Mouse (Mus musculus) neutrophil, adult 5-6 weeks (primary cell): ENCODE measurements at regions not wholly inside any gene's neighbourhood (a gene's known extent, or its start where the extent isn't known, plus 50 kb on each side); places are given as distances from the start of the nearest gene placed in this dataset.
"Not testable (repeated sequence)": the region's sequence is repeated elsewhere in the genome, so short reads cannot be mapped to it uniquely, and the experiment has no call there.

Experiments
- ATAC-seq: fragments of 151-379, 151-347 bp; 2 replicates; pipeline ENCODE4 v1.8.0; 2017; ENCODE audit warnings: mild to moderate bottlenecking, moderate TSS enrichment; ENCODE audit not compliant: insufficient number of reproducible peaks, poor library complexity, low FRiP score, severe bottlenecking; ENCODE audit errors: extremely low read depth

DNA sequence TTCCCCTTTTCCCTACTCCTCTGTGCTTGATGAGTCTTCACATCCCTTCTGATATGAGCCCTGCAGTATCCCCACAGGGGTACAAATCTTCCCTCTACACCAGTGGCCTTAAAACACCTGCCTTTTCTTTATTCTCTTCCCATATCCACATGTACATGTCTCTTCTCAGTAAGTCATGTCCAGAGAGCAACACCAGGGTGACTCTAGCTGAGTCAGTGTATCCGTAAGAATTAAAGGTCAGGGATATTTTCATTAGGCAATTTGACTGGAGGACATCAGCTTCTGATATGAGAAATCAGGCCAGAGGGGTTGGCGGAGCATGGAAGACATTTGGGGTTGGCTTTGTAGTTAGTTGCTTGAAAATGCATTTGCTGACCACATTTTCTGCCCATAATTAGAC is 190.8 kb upstream of the Myt1l start:
- no peak for ATAC-seq

- no peak for ATAC-seq
These were observed 186.7 kb upstream of the Myt1l start for GRCm38 (mm10) chr12:29341388-29341995.

- no peak for ATAC-seq
These were observed 184.9 kb upstream of the Myt1l start for GRCm38 (mm10) chr12:29343147-29343852.

DNA sequence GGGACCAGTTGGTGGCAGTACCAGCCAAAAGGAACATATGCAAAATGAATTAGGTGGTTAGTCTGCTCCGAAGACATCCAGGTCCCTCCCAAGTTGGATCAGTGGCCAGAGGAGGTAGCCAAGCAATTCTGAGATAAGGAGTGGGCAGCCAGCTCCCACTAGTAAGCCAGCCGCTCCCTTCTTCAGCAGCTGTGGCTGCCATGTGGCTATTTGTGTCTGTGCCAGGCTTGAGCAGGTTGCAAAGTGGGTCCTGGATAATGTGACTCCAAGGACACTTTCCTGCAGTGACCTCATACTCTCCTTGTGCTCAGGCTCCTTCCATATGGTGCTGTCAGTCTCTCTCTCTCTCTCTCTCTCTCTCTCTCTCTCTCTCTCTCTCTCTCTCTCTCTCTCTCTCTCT is 179.5 kb upstream of the Myt1l start:
- ATAC-seq, result no peak

GRCm38 (mm10) chr12:29349146-29349850 is 178.9 kb upstream of the Myt1l start:
- ATAC-seq, result no peak

DNA sequence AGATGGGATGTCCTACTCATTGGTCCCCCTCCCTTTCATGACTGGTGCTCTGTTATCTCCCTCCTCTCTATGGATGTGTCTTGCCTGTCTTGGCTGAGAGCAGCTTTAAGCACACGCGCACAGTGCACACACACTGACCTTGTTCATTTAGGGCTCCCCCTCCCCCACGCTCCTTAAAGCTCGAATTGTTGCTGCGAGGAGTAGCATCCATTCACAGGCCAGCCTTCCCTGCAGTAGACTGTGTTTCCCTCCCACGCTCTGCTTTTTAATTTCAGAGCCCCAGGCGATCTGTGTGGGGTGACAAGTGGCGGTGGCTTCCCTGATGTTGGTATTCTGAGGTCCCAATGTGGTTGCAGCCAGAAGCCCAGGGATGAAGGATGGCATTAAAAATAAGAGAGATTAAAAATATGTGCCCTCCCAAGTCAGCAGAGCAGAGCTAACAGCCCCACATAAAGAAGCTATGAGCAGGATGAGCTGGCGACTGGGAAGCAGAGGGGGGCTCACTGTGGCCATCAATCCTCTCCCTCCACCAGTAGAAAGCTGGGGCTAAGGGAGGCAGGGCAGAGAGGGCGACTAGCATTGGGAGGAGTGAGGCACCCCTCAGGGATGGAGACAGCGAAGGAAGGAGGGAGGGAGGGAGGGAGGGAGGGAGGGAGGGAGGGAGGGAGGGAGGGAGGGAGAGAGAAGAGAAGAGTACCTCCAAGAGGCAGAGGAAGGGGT is 174.2 kb upstream of the Myt1l start:
- ATAC-seq, result no peak

GRCm38 (mm10) chr12:29354816-29355215 is 173.4 kb upstream of the Myt1l start:
- no peak for ATAC-seq

DNA sequence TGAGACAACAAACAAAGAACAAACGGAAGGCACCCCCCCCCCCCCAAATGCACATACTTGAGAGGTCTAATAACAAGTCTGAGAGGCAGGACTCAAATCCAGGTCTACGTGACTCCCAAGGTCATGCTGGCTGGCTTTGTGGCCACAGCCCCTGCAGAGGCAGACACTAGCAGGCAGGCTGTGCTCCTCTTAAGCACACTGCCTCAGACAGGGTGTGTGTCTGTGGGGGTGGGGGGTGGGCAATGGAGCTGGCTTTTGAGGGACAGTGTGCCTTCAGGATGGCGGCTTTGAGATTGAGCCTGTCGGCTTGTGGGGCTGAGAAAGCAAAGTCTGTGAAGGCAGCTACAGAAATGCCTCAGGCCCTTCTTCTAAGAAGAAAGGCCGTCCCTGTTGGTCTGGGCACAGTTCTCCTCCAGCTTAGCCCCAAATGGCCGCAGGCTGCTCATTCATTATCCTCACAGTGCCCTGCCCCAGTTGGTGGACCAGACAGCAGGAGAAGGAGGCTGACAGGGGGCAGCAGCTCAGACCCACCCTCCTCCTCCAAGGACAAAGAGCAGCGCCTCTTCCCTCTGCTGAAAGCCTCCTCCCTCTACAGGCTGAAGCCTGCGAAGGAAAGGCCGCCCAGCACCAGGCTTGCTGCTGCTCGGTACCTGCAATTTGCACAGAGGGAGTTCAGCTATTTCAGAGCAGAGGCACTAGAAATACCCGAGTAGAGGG is 171.3 kb upstream of the Myt1l start:
- ATAC-seq, result no peak

GRCm38 (mm10) chr12:29361236-29361635 is 166.9 kb upstream of the Myt1l start:
- no peak for ATAC-seq

- not testable (repeated sequence) for ATAC-seq
These were observed 160.5 kb upstream of the Myt1l start for GRCm38 (mm10) chr12:29367741-29368106.

DNA sequence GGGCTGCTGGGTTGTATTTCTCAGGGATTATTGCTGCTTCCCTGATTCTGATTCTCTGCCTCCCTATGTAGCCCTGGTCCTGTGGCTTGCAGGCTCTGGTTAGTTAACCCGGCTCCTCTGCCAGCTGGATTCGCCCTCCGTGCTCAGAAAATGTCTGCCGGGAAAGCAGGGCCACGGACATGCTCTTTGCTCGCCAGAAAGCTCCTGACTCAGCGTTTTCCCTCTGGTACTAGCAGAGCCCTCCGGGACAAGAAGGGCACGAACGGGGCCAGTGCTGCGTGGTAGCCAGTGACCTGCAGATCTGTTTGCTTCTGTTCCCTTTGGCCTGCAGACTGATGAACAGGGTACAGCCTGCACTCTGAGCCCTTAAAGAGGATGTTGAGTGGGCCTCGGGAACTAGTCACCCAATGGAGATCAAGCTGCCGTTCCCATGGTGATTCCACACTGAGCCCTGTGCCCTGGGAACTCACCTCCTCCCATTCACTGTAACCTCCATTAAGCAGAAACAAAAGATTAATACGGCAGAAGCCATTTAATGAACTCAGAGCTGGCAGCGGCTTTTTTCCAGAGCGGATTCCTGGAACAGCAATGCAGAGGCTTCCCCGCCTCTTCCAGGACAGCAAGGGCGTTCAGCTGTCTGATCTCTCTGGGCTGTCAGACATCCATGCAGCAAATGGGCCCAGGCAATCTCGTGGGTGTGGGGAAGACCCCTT is 159.9 kb upstream of the Myt1l start:
- ATAC-seq, result no peak

DNA sequence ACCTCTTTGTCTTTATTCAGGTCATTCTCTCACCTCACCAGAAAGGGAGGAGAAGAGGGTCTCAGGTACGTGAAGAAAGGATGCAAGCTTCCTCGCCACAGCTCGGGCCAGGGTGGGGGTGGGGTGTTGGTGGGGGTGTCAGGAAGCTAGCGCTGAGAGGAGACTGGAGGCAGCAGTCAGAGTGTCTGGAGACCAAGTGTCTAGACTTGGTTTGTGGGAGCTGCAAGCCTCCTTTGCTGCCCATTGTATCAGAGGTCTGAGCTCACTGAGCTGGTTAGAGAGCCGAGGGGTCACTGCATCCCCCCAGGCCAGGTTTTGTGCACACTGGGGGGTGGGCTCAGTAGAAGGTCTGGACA is 159.4 kb upstream of the Myt1l start:
- ATAC-seq, result no peak

DNA sequence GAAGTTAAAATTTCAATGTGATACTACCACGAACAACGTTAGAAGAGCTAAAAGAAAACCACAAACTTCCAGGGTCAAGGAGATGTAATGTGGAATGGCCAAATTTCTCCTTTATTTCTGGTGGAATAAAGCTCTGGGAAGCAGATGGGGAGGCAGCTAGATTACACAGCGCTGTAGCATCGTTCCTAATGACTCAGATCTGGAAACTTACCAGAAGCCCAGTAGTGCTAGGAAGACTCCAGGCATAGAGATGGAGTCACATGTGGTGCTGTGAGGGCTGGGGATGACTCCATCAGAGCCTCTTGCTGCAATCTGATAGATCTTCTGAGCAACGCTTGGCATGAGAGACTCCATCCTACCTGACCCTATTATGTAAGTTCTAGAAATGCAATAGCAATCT is 136.4 kb upstream of the Myt1l start:
- ATAC-seq, result no peak

DNA sequence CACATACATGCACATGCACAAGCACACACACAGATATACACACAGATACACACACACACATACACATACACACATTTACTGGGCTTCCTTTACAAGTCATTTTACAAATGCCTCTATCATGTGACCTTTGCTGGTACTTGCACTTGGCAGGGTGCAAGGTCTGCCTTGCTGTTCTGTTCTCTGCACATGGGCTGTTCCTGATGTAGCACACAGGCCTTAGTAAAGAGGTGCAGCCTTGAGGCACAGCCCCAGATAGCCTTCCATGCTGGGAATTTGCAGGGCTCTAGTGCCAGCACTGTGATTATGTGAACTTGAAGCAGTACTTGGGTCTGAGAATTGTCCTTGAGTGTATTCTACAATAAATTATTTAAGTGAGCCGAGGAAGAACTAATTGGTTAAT is 133.9 kb upstream of the Myt1l start:
- ATAC-seq, result no peak

- no peak for ATAC-seq
These were observed 133.3 kb upstream of the Myt1l start for GRCm38 (mm10) chr12:29394881-29395280.

GRCm38 (mm10) chr12:29395401-29395982 is 132.7 kb upstream of the Myt1l start:
- ATAC-seq, result no peak

DNA sequence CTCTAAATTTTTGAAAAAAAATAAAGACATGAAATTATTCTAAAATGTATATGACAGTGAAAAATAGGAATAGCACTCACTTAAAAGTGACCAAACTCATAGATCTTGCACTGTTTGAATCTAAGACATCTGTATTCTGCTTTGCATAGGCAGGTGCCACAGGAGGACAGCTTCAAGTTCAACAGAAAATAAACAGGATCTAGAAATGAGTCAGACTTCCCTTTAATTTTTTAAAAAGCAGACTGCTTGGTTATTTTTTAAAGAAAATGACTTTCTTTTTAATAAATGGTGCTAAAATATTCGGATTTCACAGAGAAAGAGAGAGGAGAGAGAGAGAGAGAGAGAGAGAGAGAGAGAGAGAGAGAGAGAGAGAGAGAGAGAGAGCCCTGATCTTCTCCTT is 123.8 kb upstream of the Myt1l start:
- no peak for ATAC-seq

DNA sequence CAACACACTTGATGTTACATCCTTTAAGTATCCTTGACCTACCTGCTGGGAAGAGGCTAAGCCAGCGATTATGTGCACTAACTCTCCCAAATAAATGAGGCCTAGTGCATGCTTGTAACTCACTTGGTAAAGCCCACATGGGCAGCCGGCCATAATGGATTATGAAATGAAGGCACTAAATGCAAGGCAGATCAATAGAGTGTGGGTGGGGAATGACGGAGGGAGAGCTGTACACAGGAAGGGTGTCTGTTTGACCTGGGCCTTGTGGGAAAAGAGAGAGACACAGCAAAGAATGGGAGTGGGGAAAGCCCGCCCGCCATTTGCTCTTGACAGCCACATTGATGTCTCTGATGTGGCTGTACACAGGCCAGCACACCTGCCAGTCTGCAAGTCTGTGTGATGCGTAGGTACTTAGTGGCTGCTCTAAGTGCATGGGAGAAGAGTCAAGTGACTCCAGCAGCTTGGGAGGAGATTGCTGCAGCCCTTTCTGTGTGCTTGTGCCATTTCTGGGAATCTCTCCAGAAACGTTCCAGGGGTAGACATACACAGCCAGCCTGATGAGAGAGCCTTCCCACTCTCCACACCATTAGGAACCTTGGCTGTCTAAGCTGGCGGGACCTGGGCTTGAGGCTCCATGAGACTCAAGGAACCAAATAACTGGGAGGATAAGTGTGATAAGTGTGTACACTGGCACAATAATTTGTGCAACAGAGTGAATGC is 118.7 kb upstream of the Myt1l start:
- no peak for ATAC-seq
